Mouse (Mus musculus) hindlimb bud, embryonic 11.5 days (tissue): Measurements from ENCODE around the gene Gm10778.
"Not testable (repeated sequence)": the region's sequence is repeated elsewhere in the genome, so short reads cannot be mapped to it uniquely, and the experiment has no call there.

Experiments
- DNase-seq: peaks from one replicate; pipeline ENCODE4 v3.0.0-alpha.2; 2012; ENCODE audit warnings: low read depth, low spot score; ENCODE audit errors: extremely low spot score

The Gm10778 gene

DNA sequence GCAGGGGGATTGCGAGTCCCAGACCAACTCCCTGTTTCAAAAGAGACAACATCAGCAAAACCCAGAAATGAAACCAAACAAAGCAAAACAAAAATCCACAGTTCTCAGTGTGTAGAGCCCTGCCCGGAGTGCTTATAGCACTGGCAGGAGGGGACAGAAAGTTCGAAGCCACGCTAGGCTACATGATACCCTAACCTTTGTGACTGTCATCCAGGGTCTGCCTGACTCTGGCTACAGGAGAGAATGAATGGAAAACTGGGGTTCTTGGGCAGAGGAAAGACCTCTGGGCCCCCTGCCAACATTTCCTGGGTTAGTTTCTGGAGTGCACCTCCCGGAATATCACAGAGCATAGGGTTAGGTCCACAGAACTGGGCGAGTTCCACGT lies 21.0 kb upstream of the Gm10778 start:
- no peak for DNase-seq

- no peak for DNase-seq
Measured at GRCm38 (mm10) chr10:81628390-81628789, 20.5 kb upstream of the Gm10778 start, which contains the start of gene Ankrd24. Ankrd24 (plus strand) TSS chr10:81628540.

DNA sequence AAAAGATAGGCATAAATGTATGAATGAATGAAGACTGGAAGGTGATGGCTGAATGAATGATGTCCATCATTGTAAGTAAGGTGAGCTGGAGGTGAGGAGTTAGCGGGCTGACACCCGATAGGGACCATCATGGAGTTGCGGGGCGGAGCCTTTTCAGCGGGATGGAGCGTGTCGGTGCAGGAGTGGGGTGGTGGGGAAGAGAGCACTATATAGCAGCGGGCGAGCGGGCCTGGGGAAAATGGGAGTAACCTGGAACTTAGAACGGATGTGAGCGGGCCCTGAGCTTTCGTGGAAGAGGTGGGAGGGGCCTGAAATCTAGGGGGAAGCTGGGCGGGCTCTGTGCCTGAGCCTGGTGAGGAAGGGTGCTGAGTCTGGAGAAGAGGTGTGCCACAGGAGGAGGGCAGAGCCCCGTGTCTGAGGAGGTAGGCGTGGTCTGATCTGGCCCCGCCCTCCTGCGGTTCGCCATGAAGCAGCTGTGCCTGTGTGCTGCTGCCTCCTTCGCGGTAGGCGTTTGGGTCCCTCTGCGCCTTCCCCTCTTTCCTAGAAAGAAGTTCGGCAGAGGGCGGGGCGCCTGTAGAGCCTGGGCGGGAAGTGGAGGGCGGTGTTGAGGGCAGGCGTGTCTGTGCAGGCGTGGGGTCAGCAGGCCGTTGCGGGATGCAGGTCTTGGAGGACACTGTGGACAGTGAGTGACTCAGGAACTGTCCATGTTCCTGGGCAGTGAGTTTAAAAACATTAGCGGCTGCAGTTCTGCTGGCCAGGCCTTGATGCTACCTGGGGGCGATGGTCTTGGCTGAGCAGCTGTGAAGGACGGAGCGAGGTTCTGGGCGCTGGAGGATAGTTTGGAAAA lies 15.4 kb upstream of the Gm10778 start:
- DNase-seq = peak; percentile 58

DNA sequence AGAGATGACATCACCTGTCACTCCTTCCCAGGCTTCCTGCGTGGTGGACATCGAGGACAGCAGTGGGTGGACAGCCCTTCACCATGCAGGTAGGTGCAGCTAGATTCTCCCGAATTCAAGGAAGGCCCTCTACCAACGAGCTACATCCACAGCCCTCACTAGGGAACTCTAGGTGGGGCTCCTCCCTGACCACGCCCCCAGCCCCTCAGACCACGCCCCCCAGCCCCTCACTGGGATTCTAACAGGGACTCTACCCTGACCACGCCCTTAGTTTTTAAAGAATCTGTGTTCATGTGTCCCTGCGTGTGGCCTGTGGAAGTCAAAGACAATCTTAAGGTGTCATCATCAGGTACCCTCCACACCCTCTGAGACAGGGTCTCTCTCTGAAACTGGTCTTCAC lies 12.5 kb upstream of the Gm10778 start:
- no peak for DNase-seq

DNA sequence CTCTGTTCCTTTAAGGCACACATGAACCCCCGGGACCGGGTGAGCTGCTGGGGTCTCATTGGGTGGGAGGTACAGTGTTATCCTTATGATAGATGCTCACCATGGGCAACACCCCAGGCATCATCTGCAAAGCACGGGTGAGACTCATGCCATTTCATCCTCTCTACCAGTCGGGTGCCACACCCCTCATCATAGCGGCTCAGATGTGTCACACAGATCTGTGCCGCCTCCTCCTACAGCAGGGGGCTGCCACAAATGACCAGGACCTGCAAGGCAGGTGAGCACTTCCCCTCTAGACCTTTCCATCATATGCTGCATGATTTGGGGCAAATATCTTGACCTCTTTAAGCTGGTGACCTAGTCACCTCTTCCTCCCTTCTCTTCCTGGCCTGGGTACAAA lies 10.8 kb upstream of the Gm10778 start:
- no peak for DNase-seq

DNA sequence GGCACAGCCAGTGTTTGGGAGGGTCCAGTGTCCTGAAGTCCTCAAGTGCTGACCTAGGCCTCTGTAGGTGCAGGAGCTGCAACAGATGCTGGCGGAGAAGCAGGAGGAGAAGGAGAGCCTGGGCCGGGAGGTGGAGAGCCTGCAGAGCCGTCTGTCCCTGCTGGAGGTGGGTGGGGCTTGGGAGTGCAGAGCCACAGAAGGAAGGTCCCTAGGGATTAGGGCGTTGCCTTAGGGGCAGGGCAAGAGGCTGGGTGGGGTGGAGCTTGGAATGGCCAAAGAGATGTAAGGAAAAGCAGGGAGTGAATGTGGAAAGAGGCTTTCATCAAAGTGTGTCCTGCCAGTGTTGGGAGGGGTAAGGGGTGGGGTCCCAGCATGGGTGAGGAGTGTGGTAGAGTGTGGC lies 8.0 kb upstream of the Gm10778 start:
- not testable (repeated sequence) for DNase-seq

DNA sequence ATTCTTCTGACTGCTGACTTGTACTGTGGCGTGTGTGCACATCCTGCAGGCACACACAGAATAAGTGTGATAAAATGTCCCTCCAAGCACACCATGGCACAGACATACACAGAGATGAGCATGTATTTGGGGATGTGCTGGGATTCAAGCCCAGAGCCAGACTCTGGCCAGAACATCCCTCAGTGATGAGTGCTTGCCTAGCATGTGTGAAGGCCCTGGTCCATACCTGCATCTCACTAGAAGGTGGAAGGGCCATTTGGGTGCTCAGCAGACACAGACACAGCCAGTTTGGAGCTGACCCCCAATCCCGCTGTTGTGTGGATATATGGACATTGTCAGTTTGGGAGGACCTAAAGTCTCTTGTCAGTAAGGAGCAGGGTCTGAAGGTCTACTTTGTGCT lies 7.3 kb upstream of the Gm10778 start:
- no peak for DNase-seq

- DNase-seq = no peak
Measured at GRCm38 (mm10) chr10:81641978-81642647, 6.7 kb upstream of the Gm10778 start.

DNA sequence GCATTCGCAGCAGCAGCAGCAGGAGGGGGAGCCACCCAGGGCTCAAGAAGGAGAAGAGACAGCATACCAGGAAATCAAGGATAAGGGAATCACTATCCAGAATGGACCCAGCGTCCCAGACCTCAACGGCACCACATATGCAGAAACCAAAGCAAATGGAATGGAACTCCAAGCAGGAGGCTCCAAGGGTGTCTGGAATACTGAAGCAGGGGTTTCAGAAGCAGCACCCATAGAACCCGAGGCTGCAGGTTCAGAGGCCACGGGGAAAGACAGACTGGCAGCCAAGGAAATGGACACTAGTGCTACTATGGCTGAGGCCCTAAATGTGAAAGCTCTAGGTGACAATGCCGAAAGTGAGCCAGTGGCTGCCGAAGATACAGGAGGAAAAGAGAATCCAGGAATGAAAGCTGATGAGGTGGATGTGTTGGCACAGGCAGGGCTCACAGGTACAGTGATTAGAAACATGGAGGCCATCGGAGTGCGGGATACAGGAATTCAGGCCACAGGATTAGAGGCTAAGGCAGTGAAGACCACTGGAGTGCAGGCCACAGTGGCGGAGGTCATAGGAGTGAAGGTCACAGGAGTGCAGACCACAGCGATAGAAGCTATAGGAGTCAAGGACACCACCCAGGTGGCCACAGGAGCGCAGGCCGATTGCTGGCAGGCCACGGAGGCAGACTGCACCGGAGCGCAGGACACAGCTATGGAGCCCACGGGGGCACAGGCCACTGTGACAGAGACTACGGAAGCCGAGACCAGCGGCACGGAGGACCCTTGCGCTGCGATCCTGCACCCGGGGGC lies 6.0 kb upstream of the Gm10778 start:
- no peak for DNase-seq

DNA sequence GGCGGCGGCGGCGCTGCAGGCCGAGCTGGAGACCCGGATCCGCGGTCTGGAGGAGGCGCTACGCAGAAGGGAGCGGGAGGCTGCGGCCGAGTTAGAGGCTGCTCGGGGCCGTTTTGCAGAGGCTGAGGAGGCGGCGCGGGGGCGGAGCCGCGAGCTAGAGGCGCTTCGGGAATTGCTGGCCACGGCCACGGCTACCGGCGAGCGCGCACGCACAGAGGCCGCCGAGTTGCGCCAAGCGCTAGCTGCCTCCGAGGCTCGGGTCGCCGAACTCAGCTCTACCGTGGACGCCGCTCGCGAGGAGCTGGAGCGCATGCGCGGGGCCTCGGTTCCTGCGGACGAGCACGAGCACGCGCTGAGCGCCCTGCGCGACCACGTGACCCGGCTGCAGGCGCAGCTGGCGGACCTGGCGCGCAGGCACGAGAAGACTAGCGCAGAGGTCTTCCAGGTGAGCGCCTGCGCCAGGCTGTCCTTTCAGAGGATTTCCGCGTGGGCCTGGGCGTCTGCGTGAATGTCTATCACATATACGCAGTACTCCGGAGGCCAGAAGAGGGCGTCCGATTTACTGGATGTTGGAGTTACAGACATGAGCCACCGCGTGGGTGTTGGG lies 5.3 kb upstream of the Gm10778 start:
- peak; percentile 85 for DNase-seq

GRCm38 (mm10) chr10:81644162-81644561 lies 4.7 kb upstream of the Gm10778 start:
- DNase-seq = no peak

- no peak for DNase-seq
Measured at GRCm38 (mm10) chr10:81644716-81645115, 4.1 kb upstream of the Gm10778 start.

DNA sequence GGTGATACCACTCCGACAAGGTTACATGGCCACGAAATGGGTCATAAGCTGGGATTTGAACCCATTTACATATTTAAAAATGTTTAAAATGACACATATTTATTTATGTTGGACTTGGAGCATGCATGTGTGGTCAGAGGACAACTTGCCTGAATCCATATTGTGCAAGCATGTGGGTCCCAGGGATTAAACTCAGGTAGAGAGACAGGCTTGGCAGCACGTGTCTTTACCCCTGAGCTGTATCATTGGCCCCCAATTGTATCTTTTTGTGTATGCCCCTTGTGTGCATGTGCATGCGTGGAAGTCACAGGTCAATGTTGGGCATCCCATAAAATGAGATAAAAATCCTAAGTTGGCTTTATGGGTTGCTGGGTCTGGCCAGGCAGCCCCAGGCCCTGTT lies 3.5 kb upstream of the Gm10778 start:
- no peak for DNase-seq

DNA sequence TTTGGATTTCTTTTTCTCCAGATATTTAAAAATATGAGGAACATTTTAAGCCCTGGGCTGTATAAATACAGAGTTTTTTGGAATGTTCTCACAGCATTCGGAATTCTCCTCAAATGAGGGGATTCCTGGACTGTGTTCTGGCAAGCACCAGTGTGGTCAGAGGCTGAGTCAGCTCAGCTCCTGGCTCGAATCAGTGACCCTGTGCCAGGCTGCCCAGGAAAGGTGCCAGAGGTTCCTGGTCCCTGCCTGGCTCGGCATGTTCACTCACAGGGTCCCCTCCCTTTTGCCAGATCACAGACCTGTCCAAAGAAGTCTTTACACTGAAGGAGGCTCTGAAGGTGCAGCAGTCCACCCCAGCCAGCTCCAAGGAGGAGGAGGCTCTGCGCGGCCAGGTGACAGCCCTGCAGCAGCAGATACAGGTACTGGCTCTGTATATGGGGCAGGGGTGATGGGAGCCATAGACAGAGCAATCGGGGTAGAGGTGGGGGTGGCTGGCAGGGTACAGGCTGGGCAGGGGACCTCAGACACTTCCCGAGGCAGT lies 2.8 kb upstream of the Gm10778 start:
- DNase-seq = no peak

- DNase-seq = no peak
Measured at GRCm38 (mm10) chr10:81655178-81655577, 6.3 kb downstream of the Gm10778 start.

DNA sequence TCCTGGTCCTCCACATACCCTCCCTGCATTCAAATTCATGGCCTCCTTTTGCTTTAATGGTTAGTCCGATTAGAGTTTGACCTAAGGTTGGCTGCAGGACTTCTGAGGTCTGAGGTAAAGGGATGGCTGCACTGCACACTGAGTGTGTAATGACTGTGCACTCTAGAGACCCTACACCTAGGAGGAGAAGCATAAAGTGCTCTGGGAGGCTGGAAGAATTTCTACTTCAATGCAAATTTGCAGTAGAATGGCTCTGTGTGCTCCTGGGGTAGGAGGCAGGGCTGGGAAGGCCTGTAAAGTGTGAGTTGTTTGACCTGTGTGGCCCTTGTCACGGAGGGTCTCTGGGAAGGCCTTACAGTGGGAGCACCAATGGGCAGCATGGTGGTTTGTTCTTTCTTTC lies 7.3 kb downstream of the Gm10778 start:
- no peak for DNase-seq

- DNase-seq = not testable (repeated sequence)
Measured at GRCm38 (mm10) chr10:81687114-81687513, 38.3 kb downstream of the Gm10778 start.

- not testable (repeated sequence) for DNase-seq
Measured at GRCm38 (mm10) chr10:81704531-81705301, 55.9 kb downstream of the Gm10778 start, which contains the start of gene Zfp433. Zfp433 (plus strand) TSS chr10:81704825.
